Mouse (Mus musculus) cerebellum, adult 2 months (tissue): ENCODE measurements at regions not wholly inside any gene's neighbourhood (a gene's known extent, or its start where the extent isn't known, plus 50 kb on each side); places are given as distances from the start of the nearest gene placed in this dataset.

Experiments
- CTCF ChIP-seq: fragments of 200-500 bp; IDR thresholded peaks from 2 replicates; pipeline ENCODE4 v1.5.1; 2011; ENCODE audit warnings: low read depth, mild to moderate bottlenecking, control low read depth, low read length, moderate library complexity, borderline replicate concordance; ENCODE audit not compliant: insufficient read depth
- POLR2A ChIP-seq: fragments of 200-500 bp; IDR thresholded peaks from 2 replicates; pipeline ENCODE4 v1.6.1; 2011; ENCODE audit warnings: low read length, control low read depth, borderline replicate concordance; ENCODE audit not compliant: insufficient read depth

DNA sequence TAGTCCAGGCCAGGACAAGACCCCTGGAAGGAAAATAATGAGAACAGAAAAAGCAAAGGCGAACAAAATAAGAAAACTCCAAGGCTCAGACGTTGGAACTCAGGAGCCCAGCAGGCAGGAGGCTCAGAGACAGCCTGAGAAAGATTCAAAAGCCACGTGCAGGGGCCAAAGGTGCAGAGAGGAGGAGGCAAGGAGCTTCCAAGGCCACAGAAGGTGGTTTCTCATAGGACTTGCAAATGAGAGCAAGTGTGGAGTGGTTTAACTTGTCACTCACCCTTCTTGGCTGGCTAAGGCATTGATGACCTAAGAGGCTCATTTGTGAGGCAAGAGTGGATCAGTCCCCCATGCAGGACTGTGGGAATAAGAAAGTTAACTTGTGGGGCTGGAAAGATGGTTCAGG lies 217.3 kb downstream of the Sipa1l2 start:
- TF ChIP-seq CTCF (no peak), POLR2A (no peak)
